Mouse (Mus musculus): ENCODE data around the gene Usp9x.

The Usp9x gene

DNA sequence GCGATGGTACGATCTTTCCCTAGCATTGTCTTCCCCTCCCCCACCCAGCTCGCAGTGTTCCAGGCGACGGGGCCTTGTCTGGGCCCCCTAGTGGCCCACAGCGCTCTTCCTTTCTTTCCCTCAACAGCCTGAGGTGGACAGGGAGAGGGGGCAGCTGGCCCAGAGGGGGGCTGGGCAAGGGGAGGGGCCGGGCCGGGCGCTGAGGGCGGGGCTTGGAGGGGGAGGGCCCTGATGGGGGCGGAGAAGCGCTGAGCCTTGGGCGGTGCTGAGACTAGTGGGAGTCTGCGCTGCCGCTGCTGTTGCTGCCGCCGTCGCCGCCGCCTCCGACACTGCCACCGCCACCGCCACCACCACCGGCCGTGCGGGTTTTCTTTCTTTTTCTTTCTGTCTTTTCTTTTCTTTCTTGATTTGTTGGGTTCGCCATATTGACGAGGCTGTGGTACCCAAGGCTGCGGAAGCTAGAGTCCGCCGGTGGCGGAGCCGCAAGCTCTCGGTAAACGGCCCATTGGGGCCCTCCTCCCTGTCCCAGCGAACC is at the start of gene Usp9x:
Gene Usp9x (plus strand): TSS at position 258 of the 535 bp plus-strand sequence.
- peak in 1 of 2 experiments; percentile 38 for DNase-seq (ENCODE audit: low read depth in 1 of 2, low spot score in 2 of 2)

DNA sequence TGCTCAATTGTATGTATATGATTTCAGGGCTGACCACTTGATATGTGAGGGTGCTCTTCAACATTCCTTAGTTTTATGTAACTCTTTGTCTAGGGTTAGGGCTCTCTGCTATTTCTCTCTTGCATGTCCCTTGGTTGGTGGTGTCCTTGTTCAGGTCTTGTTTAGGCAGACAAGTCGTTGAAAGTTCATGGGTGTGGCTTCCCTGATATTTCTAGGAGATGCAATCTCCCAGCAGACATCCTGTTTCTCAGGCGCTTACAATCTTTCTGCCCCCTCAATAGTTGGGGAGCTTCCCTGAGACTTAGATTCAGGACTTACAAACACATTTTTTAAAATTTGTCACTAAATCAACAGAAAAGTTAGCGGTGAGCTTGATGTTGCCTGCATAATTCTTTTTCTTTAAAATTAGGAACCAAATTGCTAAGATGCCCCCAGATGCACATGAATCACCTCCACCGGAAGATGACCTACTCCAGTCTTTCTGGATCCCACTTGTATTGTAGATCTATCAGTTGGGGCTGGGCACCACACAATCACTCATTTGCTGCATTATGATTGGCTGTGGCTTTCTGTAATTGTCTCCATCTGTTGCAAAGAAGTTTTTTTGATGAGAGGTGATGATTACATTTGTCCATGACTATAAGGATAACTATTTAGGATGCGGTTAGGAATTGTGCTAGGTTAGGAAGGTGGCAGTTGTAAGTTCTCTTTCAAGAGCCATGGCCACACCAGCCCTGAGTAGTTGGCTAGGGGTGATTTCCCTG is 48.6 kb upstream of the Usp9x start:
- DNase-seq (ENCODE audit: low read depth in 1 of 2, low spot score in 2 of 2), result no peak

- no peak for DNase-seq (ENCODE audit: low read depth in 1 of 2, low spot score in 2 of 2)
Measured at GRCm38 (mm10) chrX:13024539-13025202, 46.6 kb upstream of the Usp9x start.

GRCm38 (mm10) chrX:13025286-13025685 is 46.0 kb upstream of the Usp9x start:
- DNase-seq (ENCODE audit: low read depth in 1 of 2, low spot score in 2 of 2), result no peak

- DNase-seq (ENCODE audit: low read depth in 1 of 2, low spot score in 2 of 2), result no peak
Measured at GRCm38 (mm10) chrX:13028156-13028555, 43.1 kb upstream of the Usp9x start.

DNA sequence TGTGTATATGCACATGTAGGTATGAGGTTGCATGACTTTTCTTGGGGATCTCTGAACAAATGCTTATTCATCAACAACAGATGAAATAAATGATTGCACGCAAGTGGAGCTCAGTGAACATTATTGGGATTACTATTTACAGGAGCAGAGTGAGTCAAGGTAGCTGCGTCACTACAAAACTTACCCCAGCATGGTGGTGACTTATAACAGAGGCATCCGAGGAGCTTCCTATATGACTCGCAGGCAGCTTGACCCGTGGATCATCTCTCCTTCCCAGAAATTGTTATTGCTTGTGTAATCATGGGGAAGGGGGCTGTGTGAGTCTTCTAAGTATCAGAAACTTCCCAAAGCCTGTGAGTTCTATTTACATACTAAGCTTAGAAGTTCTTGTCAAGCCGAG is 41.3 kb upstream of the Usp9x start:
- DNase-seq (ENCODE audit: low read depth in 1 of 2, low spot score in 2 of 2), result no peak

DNA sequence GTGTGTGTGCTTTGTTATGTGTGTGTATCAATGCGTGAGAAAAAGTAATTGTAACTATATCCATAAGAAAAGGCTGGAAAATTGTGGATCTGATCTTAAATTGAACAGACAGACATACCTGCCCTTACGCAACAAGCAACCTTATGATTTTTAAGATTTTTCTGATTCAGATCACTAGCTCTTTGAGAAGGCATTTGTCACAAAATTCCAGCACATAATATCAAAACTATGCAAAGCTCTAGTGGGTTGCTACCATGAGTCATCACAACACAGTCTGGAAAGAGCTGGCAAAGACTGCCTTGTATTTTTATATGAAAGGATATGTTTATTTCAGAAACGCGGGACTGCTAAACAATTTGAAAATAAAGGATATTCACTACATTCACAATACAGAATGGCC is 34.2 kb upstream of the Usp9x start:
- DNase-seq (ENCODE audit: low read depth in 1 of 2, low spot score in 2 of 2), result no peak

- no peak for DNase-seq (ENCODE audit: low read depth in 1 of 2, low spot score in 2 of 2)
Measured at GRCm38 (mm10) chrX:13039211-13039610, 32.1 kb upstream of the Usp9x start.

DNA sequence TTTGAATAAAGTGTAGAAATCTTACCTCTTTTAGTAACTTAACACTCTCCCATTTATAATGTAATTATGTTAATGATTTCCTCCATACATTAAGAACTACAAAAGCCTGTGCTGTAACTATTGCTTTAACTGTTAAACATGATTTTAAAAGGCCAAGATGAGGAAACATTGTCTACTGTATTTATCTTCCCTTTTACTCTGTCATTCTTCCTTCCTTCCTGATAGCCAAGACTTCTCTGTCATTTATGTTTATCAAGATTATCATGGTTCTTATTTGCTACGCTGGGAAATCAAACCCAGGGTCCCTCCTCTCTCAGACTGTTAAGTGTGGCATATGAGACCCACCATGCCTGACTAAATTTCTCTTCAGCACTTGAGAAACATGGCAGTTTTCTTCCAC is 30.9 kb upstream of the Usp9x start:
- no peak for DNase-seq (ENCODE audit: low read depth in 1 of 2, low spot score in 2 of 2)

GRCm38 (mm10) chrX:13041630-13042129 is 29.6 kb upstream of the Usp9x start:
- peak; percentile 81 to 91 for DNase-seq (ENCODE audit: low read depth in 1 of 2, low spot score in 2 of 2)

DNA sequence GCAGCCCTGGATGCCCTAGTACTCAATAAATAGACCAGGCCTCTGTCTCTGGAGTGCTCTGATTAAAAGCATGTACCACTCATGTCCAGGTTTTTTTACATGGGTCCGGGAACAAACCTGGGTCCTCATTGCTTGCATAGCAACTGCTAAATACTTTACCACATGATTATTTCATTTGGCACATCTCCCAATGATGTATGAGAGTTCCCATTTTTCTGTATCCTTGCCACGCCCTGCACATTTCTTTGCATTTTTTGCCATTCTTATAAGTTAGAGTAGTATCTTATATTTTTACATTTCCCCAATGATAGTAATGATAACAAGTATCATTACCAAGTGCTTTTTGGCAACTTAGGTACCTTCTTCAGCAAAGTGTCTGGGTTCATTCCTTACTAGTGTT is 27.5 kb upstream of the Usp9x start:
- DNase-seq (ENCODE audit: low read depth in 1 of 2, low spot score in 2 of 2), result no peak

GRCm38 (mm10) chrX:13044666-13045065 is 26.6 kb upstream of the Usp9x start:
- DNase-seq (ENCODE audit: low read depth in 1 of 2, low spot score in 2 of 2), result no peak

- no peak for DNase-seq (ENCODE audit: low read depth in 1 of 2, low spot score in 2 of 2)
Measured at GRCm38 (mm10) chrX:13046893-13047435, 24.3 kb upstream of the Usp9x start.

DNA sequence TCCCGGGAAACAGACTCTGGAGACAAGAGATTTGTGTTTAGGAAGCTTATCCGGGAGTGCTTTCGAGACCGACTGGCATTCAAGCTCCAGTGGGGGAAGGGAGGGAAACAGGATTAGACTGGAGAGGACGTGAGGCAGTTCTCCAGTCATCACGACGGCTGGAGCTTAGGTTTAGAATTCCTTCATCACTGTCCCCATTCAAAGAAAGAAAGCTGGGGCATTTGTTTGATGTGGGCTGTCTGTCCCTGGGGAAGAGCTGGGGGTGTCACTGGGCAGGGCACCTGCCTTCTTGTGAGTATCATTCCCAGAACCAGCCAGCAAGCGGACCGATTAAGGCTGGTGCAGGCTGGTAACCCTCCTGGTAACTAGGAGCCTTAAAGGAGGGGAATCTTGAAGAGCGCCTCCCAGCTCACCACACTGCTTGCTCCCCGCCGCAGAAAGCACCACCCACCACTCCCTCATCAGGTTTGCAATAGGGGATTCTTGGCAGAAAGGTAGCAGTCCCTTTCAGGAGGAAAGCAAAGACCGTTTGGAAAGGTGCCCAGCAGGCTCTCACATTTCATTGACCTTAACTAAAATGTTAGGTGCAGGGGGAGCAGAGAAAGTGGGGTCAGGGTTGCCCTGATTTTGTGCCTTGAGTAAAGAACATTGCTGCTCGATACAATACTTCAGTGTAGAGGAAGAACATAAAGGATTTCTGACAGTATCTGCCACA is 23.5 kb upstream of the Usp9x start:
- no peak for DNase-seq (ENCODE audit: low read depth in 1 of 2, low spot score in 2 of 2)

GRCm38 (mm10) chrX:13054612-13055011 is 16.7 kb upstream of the Usp9x start:
- DNase-seq (ENCODE audit: low read depth in 1 of 2, low spot score in 2 of 2), result no peak

DNA sequence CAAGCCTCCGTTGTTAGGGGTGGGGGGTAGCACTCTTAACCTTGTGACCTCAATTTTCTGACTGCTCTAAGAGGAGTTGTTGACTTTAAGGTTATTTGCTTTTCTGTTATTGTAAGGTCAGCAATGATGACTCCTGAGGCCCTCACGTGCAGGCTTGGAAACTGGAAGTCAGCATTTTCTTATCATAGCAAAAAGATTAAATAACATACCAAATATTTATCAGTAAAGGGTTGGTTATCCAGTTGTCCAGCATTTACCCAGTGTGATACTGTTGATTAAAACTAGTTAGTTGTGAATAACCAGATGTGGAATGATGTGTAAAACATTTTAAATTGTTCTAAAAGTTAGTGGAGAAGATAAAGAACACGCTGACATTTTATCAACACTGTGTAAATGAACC is 9.3 kb upstream of the Usp9x start:
- DNase-seq (ENCODE audit: low read depth in 1 of 2, low spot score in 2 of 2), result no peak

GRCm38 (mm10) chrX:13064273-13064925 is 6.9 kb upstream of the Usp9x start:
- DNase-seq (ENCODE audit: low read depth in 1 of 2, low spot score in 2 of 2), result no peak

DNA sequence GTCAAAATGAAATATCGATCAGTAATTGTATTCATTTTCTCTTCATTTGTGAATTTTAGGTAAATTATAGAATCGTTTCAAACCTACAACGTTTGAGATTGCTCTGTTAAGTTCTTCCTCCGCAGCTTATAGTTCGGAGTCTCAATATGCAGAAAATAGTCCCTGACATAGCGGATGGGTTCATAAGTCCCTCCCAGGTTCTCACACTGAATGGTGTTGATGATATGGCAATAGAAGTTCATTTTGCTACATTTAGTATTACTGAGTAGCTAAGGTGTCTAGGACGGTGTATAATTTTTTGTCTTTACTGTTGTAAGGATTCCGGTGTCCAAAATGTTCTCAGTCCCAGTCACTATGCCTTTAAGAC is 1.1 kb upstream of the Usp9x start:
- DNase-seq (ENCODE audit: low read depth in 1 of 2, low spot score in 2 of 2), result no peak

- peak in 1 of 2 experiments; percentile 79 for DNase-seq (ENCODE audit: low read depth in 1 of 2, low spot score in 2 of 2)
Measured at GRCm38 (mm10) chrX:13070573-13071240, 591 bp upstream of the Usp9x start.

- peak; percentile 22 to 67 for DNase-seq (ENCODE audit: low read depth in 1 of 2, low spot score in 2 of 2)
Measured at GRCm38 (mm10) chrX:13071776-13072460, 620 bp downstream of the Usp9x start.

Measured in monocyte, adult 2 months (primary cell).